Mouse (Mus musculus): Measurements from ENCODE around the gene Hp.

The Hp gene

GRCm38 (mm10) chr8:109578900-109579301 is at the start of gene Hp:
TSS of gene Hp (minus strand) at chr8:109579172.
- no peak for DNase-seq

- DNase-seq: no peak
These were observed 49.7 kb upstream of the Hp start for GRCm38 (mm10) chr8:109628638-109629037.

GRCm38 (mm10) chr8:109615569-109615968 is 36.6 kb upstream of the Hp start:
- no peak for DNase-seq

- no peak for DNase-seq
These were observed 35.6 kb upstream of the Hp start, which contains the start of gene Pkd1l3 for GRCm38 (mm10) chr8:109614243-109615210. TSS of gene Pkd1l3 (plus strand) at chr8:109614517.

GRCm38 (mm10) chr8:109609153-109609502 is 30.2 kb upstream of the Hp start:
- DNase-seq: peak; percentile 32

- DNase-seq: peak; percentile 96
These were observed 29.5 kb upstream of the Hp start, which contains the start of gene Dhodh for GRCm38 (mm10) chr8:109608271-109609152. TSS of gene Dhodh (minus strand) at chr8:109608673.

- no peak for DNase-seq
These were observed 28.7 kb upstream of the Hp start for GRCm38 (mm10) chr8:109607650-109608049.

- no peak for DNase-seq
These were observed 27.8 kb upstream of the Hp start for GRCm38 (mm10) chr8:109606725-109607124.

- DNase-seq: peak; percentile 51
These were observed 16.9 kb upstream of the Hp start for GRCm38 (mm10) chr8:109595854-109596253.

- no peak for DNase-seq
These were observed 14.3 kb upstream of the Hp start for GRCm38 (mm10) chr8:109593117-109593788.

GRCm38 (mm10) chr8:109592164-109592563 is 13.2 kb upstream of the Hp start:
- DNase-seq: no peak

- no peak for DNase-seq
These were observed 12.4 kb upstream of the Hp start for GRCm38 (mm10) chr8:109591367-109591766.

- no peak for DNase-seq
These were observed 11.9 kb upstream of the Hp start for GRCm38 (mm10) chr8:109590901-109591300.

GRCm38 (mm10) chr8:109586972-109587504 is 8.1 kb upstream of the Hp start:
- DNase-seq: peak; percentile 58

- no peak for DNase-seq
These were observed 6.7 kb upstream of the Hp start for GRCm38 (mm10) chr8:109585652-109586051.

GRCm38 (mm10) chr8:109584830-109585229 is 5.9 kb upstream of the Hp start:
- no peak for DNase-seq

GRCm38 (mm10) chr8:109584293-109584692 is 5.3 kb upstream of the Hp start:
- DNase-seq: no peak

GRCm38 (mm10) chr8:109576311-109576710 is 2.7 kb downstream of the Hp start:
- DNase-seq: no peak

GRCm38 (mm10) chr8:109571139-109571538 is 7.8 kb downstream of the Hp start:
- DNase-seq: no peak

GRCm38 (mm10) chr8:109565498-109566333 is 13.3 kb downstream of the Hp start, which contains the start of the genes Dhx38 and Txnl4b:
TSS of gene Dhx38 (minus strand) at chr8:109565861.
TSS of gene Txnl4b (plus strand) at chr8:109565892.
- peak; percentile 99 for DNase-seq

- DNase-seq: no peak
These were observed 14.2 kb downstream of the Hp start for GRCm38 (mm10) chr8:109564766-109565165.
